Mouse (Mus musculus) CD4-positive, CD25-positive, alpha-beta regulatory T cell, adult 2 months (primary cell): ENCODE measurements around the gene Rab5b.
"Not testable (repeated sequence)": the region's sequence is repeated elsewhere in the genome, so short reads cannot be mapped to it uniquely, and the experiment has no call there.

Experiments
- DNase-seq: peaks from one replicate; pipeline ENCODE4 v3.0.0-alpha.2; 2012; ENCODE audit warnings: low read depth, low spot score

Rab5b gene

DNA sequence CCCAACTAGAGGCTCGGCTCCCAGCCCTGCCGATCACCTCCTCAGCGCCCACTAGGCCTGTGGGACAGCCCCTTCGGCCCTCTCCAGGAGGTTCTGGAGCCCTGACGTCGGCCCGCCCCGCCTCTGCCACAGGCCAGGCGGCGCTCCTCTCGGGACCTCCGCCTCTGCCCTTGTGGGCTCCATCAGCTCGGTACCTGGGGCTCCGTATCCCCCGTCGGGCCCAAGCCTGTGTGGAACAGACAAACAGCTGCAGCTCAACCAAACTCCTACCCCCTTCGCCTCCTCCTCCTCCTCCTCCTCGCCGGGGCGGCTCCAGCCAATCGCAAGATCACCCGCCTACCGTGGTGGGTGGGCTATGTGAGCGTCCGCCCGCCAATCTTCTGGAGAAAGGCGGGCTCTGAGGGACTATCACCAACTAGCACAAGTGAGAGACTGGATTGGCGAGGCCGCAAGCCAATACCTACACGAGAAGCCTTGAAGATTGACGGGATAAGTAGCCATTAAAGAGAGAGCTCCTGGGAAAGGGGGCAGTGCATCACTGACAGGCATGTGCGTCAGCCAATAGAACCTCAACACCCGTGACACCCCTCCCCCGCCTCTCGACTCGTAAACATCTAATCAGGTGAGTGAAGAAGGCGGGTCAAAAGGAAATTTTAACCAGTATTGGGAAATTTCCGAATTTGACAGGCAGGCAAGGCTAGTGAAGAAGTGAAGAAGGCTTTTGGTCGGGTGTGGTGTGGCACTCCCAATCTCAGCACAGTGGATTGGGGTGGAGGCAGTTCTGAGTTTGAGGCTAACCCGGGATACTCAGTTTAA lies at the start of gene Rab5b:
TSS of gene Rab5b (minus strand) at position 273 of the 816 bp plus-strand sequence.
- peak; percentile 98 for DNase-seq

DNA sequence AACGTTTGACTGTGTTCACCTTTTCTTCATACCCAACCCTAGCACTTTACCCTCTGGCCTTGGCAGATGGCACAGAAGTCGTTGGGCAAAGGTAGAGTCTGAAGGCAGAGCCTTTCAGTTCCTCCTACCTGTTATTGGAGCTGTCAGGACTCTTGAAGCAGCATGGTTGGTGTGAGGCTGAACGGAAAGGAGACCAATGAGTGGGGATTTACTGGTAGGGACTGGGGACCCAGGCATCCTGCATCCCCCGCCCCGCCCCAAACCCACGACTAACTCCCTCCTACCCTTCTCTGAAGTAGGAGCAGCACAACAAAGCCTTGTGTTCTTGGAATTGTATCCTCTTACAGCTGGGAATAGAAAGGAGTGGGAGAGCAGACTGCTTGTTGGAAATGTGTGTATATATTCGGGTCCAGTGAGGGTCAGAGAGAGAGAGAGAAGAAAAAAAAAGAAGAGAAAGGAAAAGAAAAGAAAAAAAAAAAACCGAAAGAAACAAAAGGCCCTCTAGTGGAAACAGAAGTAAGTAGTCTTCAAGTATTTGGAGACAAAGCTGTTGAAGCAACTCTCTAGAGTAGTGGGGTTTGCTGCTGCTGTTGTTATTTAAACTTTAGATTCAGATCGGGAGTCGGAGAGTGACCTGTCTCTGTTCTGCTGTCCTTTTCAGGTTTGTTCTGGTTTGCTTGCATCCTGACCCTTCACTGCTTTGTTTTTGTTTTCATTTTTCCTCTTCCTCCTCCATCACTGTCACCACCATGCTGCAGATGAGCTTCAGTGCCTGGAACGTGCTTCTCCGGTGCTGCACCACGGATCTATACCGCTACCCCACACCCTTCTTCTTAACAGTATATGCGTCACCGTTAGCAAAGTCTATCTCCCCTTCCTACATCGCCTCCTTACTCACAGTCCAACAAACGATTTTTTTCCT lies 48.9 kb upstream of the Rab5b start, which contains the start of gene Dgka:
TSS of gene Dgka (minus strand) at position 176 of the 922 bp plus-strand sequence.
- DNase-seq, result peak; percentile 82

DNA sequence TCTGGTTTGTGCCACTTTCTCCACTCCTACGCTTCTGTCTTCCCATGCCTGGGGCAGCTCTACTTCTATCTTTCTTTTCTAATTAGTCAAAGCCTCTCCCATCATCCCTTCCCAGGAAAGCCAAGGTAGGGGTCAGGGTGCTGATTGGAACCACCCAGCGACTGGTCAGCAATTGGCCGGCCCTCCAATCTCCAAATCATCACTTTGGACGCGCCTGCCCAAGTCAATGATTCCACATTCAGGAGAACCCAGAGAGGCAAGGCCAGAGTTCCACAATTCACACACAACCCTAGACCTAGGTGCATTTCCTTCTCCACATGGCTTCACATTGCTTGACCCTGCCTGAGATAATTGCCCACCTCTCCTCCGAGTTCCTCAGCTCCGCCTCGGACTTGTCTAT lies 48.1 kb upstream of the Rab5b start:
- no peak for DNase-seq

DNA sequence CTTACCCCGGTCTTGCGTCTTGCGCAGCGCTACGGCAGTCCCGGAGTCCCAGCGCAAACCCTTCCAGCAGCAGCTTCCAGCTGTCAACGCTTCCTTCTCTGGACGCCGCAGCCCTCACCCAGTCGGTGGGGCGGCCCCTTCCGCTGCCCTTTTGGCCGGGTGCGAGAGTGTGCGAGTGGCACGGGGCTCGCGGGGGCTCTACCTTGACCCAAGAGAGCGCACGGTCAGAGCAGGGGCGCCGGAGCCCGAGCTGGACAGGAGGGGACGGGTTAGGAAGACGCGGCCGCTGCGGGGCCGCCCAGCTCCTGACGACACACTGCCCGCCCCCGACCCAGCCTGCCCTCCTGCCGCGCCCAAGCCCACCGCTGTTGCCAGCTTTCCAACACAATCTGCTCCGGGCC lies 47.7 kb upstream of the Rab5b start:
- peak; percentile 57 for DNase-seq

DNA sequence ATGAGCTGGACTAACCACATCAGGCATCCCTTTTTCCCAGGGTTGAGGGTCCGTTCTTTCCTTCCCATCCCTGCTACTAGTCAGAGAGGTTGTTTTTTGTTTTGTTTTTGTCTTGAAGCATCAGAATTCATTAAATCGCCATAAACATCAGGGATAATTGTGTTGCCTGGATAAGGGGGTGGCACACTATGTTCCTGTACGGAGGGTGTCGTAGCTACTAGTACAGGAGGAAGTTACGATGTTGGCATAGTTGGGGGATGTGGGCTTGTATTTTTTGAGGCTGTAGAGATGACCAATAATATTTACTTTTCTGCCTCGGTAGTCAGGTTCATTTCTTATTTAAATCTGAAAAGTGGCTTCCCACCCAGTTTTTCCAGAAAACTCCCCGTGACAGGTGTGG lies 47.2 kb upstream of the Rab5b start:
- DNase-seq, result no peak

DNA sequence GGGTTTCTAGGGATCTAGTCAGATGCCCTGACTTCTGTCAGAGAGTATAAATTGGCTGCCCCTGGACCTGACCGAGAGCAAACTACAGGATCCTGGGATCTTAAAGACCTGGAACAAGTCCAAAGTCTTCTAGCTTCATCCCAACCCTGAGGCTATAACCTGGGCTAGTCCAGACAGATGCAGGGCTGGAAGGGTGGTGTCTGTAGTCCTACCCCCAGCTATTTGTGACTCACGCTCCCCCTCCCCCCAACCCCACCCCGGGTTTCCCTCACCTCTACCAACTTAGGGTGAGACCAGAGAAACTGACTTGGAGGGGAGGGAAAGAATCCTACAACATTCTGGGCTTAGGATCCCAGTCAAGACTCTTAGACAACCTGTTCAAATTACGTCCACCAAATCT lies 46.6 kb upstream of the Rab5b start:
- peak; percentile 43 for DNase-seq

DNA sequence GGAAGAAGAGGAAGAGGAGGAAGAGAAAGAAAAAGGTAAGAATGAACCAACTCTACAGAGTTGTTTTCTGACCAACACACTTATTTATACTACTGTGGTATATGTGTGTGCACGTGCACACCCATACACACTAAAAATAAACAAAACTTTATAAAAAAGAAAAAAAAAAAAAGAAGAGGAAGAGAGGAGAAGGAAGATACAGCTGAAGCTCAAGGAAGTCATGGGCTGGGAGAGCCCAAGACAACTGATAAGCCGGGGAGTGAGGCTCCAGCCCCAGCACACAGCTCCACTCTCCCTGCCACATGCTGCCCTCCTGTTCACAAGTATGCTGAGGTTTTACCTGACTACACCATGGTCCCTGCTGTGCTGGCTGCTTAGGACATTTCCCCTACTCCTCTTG lies 44.2 kb upstream of the Rab5b start:
- peak; percentile 21 for DNase-seq

DNA sequence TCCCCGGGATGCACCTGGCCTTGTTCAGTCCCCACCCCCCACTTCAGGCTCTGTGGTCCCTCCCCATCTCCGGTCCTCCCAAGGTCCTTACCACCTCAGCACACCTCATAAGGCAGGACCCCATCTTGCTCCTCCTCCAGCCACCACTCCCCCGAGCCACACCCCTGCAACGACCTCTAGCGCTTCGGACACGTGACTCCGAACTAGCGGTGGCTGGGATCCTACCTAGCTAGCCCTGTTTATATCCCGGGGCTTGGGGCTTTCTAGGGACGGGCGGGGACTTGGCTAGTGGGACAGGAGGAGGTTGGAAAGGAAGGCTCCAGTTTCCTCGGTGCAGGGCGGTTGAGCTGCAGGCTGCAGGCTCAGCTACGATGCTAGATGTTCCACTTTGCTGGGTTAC lies 41.4 kb upstream of the Rab5b start:
- peak; percentile 24 for DNase-seq

DNA sequence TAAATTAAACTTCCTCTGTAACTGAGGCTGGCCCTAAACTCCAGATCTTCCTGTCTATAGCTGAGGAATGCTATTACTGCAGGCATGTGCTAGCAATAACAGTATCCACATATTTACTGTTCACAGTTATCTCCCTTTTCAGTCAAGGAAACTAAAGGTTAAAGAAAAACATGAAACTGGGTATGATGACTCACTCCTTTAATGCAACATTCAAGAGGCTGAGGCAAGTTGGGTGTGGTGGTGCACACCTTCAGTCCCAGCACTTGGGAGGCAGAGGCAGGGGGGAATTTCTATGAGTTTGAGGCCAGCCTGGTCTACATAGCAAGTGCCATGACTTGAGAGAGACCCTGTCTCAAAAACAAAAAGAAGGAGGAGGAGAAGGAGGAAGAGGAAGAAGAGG lies 35.9 kb upstream of the Rab5b start:
- DNase-seq, result peak; percentile 4

DNA sequence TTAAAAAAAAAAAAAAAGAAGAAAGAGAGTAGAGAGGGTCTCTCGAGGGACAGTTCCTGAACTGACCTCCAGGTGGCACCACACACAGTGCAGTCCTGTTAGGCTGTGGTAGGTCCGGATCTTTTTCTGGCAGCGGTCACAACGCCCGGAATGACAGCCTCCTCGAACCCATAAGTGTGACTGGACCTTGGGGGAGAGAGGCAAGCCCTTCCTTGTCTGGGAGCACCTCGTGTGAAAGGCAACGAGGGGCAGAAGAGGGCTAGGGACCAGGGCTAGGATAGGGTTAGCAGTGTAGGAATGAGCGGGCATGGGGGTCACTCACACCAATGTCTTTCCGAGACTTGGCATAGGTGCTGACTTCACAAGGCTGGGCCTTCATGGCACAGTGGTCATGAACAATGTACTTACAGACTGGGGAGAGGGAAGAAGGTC lies 35.0 kb upstream of the Rab5b start:
- peak; percentile 84 for DNase-seq

DNA sequence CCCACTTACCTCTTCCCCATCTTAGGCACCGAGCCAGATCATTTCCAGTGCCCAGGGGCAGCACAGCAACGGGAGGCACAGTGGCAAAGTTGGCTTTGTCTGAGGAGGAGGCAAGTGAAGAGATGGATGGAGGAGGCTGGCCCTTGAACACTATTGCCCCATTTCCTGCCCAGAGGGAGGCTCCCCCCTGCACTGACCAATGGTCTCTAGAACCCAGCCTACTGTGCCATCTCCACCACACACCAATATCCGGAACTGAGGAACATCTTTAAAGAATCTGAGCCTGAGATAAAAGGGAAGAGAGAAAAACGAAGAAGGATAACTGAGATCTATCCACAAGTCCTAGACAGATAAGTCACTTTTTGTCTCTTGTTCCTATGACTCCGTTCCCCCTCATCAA lies 32.0 kb upstream of the Rab5b start:
- no peak for DNase-seq

DNA sequence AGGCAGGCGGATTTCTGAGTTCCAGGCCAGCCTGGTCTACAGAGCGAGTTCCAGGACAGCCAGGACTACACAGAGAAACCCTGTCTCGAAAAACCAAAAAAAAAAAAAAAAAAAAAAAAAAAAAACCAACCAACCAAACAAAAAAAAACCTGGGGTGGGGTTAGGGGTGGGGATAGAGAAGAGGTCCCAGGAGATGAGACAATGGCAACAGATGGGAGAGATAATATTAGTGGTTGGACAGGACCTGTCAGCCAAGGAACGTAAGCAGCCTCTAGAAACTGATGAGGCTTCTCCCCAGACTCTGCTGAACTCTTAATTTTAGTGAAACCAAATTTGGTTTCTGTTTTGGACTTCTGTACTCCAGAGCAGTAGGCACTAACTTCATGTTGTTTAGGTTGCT lies 29.4 kb upstream of the Rab5b start:
- DNase-seq, result not testable (repeated sequence)

DNA sequence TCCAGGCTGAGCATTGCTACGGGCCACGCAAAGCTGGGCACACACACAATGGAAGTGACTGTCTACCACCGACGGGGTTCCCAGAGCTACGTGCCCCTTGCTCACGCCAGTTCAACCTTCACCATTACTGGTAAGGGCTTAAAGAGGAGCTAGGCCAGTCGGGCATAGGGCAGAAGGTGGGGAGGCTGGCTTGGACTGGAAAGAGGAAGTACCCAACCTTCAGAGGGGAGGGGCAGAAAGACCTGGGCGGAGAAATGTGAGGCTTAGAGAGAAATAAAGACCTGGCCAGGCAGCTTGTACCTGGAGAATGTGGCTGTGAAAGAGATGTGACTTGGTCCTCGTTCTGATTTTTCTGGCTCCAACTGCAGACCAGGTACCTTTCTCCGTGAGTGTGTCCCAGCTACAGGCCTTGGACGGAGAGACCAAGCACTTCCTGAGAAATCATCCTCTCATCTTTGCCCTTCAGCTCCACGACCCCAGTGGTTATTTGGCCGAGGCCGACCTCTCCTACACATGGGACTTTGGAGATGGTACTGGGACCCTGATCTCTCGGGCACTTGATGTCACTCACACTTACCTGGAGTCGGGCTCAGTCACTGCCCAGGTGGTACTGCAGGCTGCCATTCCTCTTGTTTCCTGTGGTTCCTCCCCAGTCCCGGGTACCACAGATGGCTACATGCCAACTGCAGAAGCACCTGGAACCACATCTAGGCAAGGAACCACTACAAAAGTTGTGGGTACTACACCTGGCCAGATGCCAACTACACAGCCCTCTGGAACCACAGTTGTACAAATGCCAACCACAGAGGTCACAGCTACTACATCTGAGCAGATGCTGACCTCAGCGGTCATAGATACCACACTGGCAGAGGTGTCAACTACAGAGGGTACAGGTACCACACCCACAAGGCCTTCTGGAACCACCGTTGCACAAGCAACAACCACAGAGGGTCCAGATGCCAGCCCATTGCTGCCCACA lies 19.8 kb upstream of the Rab5b start:
- peak; percentile 76 for DNase-seq

DNA sequence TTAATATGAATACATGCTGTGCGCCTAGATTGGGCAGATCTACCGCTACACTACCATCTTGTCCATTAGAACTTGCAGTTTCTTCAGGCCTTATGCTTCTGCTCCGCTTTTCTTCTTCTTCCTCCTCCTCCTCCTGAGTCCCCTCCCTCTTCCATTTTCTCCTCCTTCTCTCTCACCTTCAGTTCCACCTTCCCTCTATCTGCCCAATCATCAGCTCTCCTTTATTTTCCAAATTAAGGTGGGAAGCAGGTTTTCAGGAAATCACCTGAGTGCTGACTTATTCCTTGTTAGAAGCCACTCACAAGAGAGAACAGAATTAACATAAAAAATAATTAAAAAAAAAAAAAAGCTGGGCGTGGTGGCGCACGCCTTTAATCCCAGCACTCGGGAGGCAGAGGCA lies 15.3 kb upstream of the Rab5b start:
- not testable (repeated sequence) for DNase-seq

DNA sequence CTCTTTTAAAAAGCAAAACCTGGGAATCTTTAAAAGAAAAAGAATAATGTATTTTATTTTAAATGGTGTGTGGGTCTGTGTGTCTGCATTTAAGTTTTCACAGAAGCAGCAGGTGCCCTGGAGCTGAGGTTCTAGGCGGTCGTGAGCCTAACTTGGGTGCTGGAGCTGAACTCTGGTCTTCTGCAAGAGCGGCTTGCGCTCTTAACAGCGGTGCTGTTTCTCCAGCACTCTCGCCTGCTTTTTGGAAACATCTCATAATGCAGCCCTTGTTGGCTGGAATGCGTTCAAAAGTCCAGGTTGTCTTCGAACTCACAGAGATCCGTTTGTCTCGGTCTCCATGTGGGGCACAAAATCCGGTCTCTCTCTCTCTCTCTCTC lies 9.2 kb upstream of the Rab5b start:
- DNase-seq, result peak; percentile 40

DNA sequence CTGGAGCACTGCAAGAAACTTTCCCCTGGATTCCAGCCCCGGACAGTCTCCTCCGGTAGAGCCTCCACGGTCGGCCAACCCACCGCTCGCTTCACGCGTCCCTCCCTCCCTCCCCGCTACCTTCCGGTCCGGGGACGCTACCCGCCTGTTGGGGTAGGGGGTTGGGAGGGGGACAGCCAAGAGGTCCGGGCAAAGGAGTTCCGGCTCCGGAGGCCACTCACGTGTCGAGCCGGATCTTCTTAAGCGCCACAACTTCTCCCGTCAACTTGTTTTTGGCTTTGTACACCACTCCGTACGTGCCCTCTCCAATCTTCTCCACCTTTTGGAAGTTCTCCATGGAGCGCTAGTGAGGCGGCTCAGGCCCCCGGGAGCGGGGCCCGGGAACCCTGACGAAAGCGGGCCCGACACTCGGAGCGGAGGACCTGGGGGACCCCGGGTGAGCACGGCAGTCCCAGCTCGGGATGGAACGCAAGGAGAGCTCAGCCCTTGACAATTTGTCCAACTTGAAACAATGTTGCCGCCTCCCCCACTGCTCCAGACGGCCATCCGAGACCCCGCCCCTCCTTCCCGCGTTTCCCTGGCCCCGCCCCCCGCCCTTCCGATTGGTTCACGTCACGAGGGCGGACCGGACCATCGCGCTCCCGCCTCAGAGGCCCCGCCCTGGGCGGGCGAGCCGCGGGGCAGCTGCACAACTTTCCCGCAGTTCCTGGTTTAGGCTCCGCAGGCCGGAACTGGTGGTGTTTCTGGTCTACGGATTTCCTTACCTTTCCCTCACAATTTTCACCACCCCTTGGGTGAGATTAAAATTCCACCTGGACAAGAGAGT lies 8.6 kb upstream of the Rab5b start, which contains the start of gene Cdk2:
TSS of gene Cdk2 (minus strand) at position 541 of the 826 bp plus-strand sequence.
- peak; percentile 94 for DNase-seq

DNA sequence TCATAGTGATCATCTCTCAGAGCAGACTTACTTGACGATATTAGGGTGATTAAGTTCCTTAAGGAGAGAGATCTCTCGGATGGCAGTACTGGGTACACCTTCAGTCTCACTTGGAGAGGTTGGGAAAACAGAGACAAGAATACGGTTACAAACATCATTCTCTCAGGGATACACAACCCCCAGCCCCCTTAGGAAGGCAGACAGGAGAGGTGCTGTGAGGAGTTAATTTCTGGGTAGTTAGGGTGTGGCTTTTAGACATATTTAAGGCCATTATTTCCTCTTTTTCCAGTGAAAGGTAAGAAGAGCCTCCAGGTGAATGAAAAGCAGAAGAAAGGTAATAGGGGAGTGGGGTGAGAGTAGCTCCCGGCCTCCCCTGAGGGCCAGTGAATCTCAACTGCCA lies 7.8 kb upstream of the Rab5b start, which contains the start of gene Pmel:
TSS of gene Pmel (plus strand) at position 301 of the 400 bp plus-strand sequence.
- no peak for DNase-seq

DNA sequence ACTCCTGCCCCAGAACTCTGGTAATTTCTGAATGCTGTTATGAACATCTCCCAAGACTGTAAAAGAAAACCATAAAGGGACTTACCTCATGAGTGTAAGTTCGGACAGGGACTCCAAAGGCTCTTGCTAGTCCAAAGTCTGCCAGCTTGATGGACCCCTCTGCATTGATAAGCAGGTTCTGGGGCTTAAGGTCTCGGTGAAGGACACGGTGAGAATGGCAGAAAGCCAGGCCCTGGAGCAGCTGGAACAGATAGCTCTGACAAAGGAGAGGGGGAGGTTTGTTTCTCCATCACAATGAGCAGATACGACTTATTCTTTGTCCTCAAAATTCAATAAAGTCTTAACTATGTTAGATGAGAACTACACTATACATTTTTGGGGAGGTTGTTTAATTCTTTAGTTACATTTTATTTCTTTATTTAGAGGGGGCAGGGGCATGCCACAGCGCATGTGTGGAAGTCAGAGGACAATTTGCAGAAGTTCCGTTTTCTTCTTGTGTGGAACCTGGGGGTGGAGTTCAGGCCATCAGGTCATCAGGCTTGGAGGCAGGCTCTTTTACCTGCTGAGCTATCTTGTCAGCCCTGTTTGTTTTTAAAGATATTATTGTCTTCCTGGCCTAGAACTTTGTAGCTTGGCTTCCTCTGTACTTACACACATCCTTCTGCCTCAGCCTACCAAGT lies 6.4 kb upstream of the Rab5b start:
- no peak for DNase-seq

DNA sequence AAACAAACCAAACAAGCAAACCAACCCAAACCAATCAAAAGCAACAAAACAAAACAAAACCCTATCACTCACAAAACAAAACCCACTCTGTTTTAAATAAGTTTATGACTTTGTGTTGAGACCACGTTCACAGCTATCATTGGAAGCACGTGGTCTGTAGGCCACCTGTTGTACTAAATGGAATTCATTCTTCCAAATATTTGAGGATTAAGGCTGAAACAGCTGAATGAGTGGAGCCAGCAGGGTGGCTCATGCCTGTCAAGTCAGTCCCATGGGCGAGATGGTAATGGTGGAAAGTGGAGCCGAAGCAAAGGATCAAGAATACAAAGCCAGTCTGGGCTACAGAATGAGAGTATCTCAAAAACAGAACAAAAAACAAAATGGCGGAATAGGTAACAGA lies 4.6 kb upstream of the Rab5b start:
- DNase-seq, result no peak

DNA sequence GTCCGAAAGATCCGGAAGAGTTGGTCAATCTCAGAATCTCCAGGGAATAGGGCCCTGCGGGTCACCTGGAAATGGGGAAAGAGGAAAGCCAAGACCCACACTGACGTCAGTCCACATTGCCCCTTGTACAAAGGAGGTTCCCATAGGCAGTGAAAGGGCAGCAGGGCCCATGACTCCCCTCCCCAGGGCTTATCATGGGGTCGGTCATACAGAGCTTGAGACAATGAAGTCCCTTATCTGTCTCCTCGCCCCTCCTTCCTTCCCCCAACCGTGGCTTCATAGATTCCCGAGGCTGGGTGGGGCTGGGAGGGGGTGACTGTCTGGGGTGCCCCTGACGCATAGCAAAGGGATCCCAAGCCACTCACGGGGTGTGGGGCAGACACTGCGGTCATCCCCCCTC lies 3.5 kb upstream of the Rab5b start:
- no peak for DNase-seq
